Mouse (Mus musculus) fat pad, adult 2 months (tissue): ENCODE results near the gene Pdzrn4.

ENCODE experiments used
- DNase-seq: peaks from one replicate; pipeline ENCODE4 v3.0.0-alpha.2; 2011; ENCODE audit warnings: low read depth, low spot score; ENCODE audit errors: extremely low read depth

The Pdzrn4 gene

GRCm38 (mm10) chr15:92495465-92496174, 98.9 kb downstream of the Pdzrn4 start:
- no peak for DNase-seq

DNA sequence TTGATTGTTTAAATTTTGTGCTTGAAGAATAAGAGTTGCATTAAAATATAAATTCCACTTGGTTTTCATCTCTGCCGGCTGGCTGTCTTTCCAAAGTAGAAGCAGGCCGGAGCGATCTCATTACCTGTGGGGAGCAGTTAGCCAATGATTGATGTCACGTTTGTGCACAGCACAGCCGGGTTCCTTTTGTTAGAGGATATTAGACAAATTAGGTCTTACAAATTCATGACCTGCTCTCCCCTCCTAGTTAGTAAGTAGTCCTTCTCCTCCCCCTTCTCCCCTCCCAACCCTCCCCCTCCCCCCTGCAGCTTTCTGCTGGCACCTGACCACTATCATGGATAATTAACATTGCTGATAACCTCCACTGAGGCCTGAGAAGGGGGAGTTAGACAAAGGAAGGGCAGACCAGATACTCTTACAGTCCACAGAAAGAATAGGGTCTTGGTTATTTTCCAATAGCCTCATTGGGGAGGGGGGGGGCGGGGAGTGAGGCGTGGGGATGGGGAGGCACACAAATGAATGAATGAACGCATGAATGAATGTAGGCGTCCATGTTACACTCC, 103.7 kb downstream of the Pdzrn4 start:
- no peak for DNase-seq

DNA sequence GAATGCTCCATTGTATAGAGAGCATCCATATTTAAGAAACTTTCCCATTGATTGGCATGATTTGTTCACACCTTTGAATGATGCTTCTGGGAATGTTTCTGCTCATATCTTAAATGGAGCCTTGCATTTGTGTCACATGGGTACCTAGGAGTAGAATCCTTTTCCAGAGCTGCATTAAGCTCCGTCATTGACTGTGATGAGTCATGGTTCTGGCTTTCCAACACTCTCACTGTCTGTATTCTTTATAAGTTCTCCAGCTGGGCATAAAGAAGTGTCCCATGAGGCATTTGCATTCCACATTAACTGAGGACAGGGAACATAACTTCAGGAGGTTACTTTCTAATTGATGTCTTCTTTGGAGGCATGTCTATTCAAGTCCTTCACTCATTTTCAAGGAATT, 106.1 kb downstream of the Pdzrn4 start:
- DNase-seq, result no peak

- no peak for DNase-seq
Measured at GRCm38 (mm10) chr15:92509372-92509771, 112.7 kb downstream of the Pdzrn4 start.

- no peak for DNase-seq
Measured at GRCm38 (mm10) chr15:92515651-92516050, 119.0 kb downstream of the Pdzrn4 start.

- DNase-seq, result no peak
Measured at GRCm38 (mm10) chr15:92520677-92521225, 124.1 kb downstream of the Pdzrn4 start.

DNA sequence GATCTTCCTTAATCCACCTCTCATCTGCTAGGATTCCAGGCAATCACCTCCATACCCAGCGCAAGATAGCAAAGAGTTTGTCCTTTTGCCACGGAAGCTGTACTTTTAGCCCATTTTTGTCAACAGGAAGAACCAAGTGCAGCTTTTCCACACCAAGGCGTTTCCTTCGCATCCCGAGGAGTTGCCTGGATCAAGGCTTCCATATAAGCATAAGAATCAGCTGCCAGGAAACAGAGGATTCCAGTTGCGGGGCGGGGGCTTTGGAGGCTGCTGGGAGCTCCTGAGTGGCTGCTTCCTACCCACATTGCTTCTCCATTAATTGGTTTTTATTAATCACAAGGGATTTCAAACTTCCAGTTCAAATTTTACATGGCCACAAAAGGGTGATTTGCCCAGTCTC, 125.0 kb downstream of the Pdzrn4 start:
- DNase-seq, result no peak

DNA sequence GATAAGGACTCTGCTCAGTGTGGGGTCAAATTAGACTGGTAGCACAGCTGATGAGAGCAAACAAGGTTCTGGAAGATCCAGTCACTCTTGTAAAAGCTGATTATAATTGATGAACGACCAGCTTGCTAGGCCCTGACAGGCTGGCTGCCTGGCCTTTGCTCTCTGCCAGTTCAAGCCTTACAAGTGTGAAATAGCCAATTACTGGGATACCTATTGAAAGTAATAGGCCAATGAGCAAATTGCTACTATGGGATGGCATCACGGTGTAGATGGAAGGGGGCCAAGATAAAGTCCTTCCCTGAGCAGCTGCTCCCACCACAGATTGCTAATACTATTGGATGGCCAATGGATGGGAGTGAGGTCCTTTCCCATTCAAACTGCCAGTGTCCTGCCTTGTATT, 128.2 kb downstream of the Pdzrn4 start:
- no peak for DNase-seq

GRCm38 (mm10) chr15:92525416-92525815, 128.7 kb downstream of the Pdzrn4 start:
- DNase-seq, result no peak

DNA sequence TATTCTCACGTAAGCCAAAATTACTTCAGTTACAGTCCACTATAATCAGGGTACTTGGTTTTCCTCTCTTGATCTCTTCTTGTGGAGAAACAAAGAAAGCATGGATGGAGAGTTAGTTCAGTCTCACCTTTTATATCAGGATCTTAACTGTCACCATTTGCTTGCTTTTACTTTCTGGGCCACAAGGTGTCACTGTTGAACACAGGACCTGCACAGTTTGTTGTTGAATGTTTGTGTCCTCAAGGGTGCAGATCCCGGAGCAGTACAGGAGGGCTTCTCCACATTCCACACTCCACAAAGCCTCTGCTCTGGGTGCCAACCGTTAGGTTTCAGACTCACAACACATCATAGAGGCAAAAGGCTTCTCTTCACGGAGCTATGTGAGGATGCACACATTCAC, 130.1 kb downstream of the Pdzrn4 start:
- DNase-seq, result no peak

DNA sequence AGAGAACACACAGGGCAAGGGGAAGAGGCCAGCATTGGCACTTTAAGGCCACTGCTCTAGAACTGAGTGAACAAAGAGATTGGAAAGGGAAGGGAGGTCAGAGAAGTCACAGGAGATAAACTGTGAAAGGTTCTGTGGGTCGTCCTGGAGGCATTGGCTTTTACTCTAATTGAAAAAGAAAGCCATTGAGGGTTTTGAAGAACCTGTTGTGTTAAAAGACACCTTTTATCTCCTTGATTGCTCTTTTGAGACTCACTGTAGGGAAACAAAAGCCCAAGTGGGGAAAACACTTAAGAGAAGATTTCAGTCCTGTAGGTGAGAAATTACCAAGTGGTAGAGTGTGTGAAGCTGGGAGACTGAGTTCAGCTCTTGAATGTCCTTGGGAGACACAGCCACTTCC, 146.6 kb downstream of the Pdzrn4 start:
- DNase-seq, result no peak

DNA sequence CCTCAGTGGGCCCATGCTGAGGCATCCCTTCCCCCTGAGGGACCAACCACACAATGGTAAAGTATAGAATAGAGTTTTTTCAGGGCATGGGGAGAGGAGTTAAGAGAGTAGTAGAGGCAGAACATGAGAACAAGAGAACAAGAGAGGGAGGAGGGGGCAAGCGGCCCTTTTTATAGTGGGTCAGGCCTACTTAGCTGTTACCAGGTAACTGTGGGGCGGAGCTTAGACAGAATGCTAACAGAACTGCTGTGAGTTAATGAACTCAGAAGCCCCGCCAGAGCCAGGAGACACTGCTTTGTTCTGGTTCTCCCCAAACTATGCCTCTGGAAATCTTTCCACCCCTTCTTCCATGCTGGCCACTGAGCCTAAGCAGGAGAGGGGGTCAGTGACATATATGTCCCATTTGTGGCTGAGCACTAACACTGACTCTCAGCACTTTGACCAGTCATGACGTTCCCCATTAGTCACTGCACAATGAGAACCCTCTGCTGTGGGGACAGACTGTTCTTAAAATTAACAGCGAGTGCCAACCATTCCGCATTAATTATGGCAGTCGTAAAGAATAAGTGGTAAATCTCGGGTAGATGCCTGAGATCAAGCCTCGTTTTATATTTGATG, 150.7 kb downstream of the Pdzrn4 start:
- DNase-seq, result no peak

DNA sequence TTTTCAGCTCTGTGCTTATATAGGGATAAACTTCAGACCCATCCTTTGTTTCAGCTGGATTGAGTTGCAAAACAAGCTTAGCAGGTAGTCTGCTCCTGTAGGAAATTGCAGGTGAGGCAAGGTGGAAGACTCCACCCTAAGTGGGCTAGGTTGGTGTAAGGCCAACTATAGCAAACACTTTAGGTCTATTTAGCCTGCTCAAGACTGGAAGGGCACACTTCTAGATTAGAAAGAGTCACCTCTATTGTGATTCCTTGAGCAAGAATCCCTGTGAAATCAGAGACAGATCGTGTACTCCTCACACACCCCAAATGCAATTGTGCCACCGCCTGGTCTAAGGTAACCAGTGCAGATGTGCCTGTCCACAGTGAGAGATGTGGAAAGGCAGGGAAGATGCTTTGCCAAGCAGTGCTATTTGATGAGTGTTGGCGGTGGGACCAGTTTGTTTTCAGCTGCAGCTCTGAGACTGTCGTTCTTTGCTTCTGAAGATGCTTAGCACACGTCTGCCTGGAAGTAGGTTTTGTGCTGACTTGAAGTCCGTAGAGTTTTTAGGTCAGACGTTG, 158.4 kb downstream of the Pdzrn4 start:
- DNase-seq, result no peak

GRCm38 (mm10) chr15:92555716-92556115, 159.0 kb downstream of the Pdzrn4 start:
- DNase-seq, result no peak

DNA sequence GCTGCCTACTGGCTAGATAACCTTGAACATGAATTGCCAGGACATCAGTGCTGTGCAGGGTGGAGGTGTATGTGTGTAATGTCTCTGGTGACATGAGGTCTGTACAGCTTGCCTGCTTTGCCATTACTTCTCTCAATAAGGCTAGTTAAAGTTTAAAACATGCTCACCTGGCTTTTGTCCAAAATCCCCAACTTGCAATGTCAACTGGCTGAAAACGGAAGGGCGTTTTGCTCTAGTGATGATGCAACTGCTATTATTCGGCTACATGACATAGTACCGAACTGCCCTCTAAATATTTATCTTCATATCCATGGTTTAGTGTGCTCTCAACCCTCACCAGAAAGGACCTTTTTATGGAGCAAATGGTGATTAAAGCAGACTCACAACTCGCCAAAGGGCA, 161.9 kb downstream of the Pdzrn4 start:
- DNase-seq, result no peak

- no peak for DNase-seq
Measured at GRCm38 (mm10) chr15:92562149-92562548, 165.5 kb downstream of the Pdzrn4 start.

DNA sequence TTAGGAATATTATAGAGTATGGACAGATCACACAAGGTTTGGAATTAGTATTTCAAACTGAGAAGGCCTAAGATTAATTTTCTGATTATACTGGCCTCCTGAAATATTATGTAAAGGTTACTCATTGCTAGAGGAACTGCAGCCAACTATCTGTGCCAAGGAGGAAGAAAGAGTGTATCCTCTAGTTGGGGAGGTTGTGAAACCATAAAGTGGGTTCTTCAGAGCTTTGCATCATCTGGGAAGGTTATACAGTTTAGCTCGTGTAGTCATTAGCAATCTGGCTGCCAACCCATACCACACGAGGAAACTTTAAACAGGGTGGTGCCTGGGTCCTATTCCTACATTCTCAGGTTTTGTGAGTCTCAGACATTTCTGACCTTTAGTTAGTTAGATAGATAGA, 166.9 kb downstream of the Pdzrn4 start:
- no peak for DNase-seq

GRCm38 (mm10) chr15:92570526-92571243, 174.0 kb downstream of the Pdzrn4 start:
- no peak for DNase-seq

DNA sequence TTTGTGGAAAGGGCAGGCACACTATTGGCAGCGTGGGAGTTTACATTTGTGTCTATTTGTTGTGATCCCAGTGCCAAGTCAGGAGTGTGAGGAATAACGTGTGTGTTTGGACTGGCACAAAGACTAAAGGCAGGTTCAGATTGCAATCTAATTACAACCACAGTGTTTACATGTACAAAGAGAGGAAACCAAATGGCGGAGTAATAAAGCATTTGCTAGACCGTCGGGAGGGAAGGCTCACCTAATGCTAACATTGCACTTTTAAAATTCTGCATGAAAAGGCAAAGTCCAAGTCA, 174.5 kb downstream of the Pdzrn4 start:
- no peak for DNase-seq

DNA sequence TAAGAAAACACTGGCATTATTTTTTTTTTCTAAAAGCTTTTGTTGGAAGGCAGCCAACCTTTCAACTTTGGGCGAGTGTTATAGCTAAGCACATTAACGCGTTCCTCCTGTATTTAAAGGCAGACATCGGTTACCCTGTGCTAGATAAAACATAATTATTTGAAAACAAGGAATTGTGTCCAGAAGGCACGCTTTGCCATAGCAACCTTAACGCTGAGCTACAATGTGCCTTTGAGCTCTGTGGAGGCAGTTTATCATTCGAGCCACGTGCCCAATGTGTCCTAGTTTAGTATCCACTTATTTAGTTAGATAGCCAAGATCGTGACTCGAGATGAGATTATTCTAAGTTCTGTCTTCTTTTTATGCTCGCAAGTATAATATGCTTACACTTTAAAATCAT, 180.8 kb downstream of the Pdzrn4 start:
- no peak for DNase-seq

GRCm38 (mm10) chr15:92580217-92580616, 183.5 kb downstream of the Pdzrn4 start:
- no peak for DNase-seq
